ENCODE assay signal across 8 mouse cellular contexts in the genomic region with DNA sequence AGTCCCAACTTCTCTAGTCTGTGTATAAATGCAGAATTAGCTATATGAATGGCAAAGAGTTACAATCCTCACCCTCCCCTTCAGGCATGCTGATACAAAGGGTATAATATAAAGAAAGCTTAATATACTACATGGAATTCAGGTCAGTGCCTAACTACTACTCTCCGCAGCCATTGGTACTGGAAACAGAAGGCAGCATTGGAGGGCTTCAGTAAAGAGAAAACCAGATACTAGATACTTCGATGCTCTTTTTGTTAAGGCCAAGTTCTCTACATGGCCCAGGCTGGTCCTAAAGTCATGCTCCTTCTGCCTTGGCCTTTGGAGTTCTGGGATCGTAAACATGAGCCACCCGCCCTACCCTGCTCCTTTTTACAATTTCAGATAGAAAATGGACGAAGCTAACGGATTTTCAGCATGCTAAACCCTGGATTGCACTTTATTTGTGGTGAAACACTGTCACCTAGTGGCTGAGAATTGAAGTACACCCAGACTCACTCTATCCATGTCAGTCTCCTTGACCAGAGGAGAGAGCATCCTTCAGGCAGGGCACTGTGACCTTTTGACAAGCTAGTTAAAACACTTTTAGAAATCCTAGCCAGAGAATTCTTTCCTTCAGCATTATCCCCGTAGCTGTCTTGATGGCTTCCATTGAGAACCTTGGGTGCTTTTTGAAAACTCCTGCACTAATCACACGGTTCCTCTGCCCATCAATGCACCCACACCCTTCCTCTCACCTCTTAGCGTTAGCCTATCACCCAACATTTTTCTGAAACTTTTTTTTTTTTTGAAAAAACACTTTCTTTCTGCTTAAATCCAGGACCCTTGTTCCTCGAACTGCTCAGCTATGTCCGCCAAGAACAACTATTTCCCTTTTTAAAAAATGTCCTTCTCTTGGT. TPM values are rescaled to one million over a fixed set of nuclear protein-coding genes. Genes with fewer than 3 reads are reported as not detected.
DNase-seq lines count a peak whose midpoint lies in the region; ATAC-seq lines count a peak whose summit lies in the region.

No protein-coding gene starts in this region.

- peak overlapping the region; percentile 47; the same call in 1 of the 2 replicates for H3K9ac ChIP-seq in hindbrain, embryonic 16.5 days (ENCODE audit: low read depth, low read length)

- H3K4me3 ChIP-seq in hindbrain, embryonic 16.5 days (ENCODE audit: low read length): no peak overlapping the region

- peak; percentile 75 for DNase-seq in ZHBTc4 (ENCODE audit: low read depth, low spot score)
- DNase-seq in cerebellum, postnatal 14 days: peak; percentile 91 to 92
- DNase-seq in frontal cortex, postnatal 25 days (ENCODE audit: low spot score in 2 of 2): peak; percentile 72 to 82
- peak; percentile 45 to 79 for DNase-seq in layer of hippocampus, postnatal 36 days
- DNase-seq in lung, postnatal 25 days (ENCODE audit: low spot score): peak; percentile 79
- peak; percentile 73 for DNase-seq in retina, postnatal 7 days (ENCODE audit: low read depth, low spot score)
- DNase-seq in urinary bladder, postnatal 4 days (ENCODE audit: low spot score in 2 of 2): peak; percentile 56 to 71

- peak overlapping the region; percentile 44 for H3K4me2 ChIP-seq in hindbrain, embryonic 16.5 days (ENCODE audit: low read length)

- no peak overlapping the region for H3K27ac ChIP-seq in hindbrain, embryonic 16.5 days (ENCODE audit: low read depth, low read length)

- H3K27me3 ChIP-seq in hindbrain, embryonic 16.5 days (replicated peaks; ENCODE audit: control insufficient read depth, insufficient read depth, low read length): no peaks in the 10 kb centered on the region

- 49% methylated on average over 11 of the region's 11 CpGs for WGBS in hindbrain, embryonic 16.5 days

- H3K9me3 ChIP-seq in hindbrain, embryonic 16.5 days (ENCODE audit: control insufficient read depth, low read length): no peaks in the 10 kb centered on the region

- H3K4me1 ChIP-seq in hindbrain, embryonic 16.5 days (ENCODE audit: control insufficient read depth, insufficient read depth, low read depth, low read length): no peaks in the 10 kb centered on the region

- H3K36me3 ChIP-seq in hindbrain, embryonic 16.5 days (ENCODE audit: control insufficient read depth, insufficient read depth, low read length): no peaks in the 10 kb centered on the region

- peak; percentile 94 for ATAC-seq in hindbrain, embryonic 16.5 days

RNA-seq across cellular contexts. Expression of gene Dram1, which starts 51.5 kb away (rescaled TPM):
- 0.45 and 0.64 TPM in 2 replicates for polyA plus RNA-seq in hindbrain, embryonic 16.5 days (2015; fragmentation: Nextera tagmentation; extraction: Ambion mirVana)
- 1 to 10 TPM; 1.2 to 1.5 TPM for total RNA-seq in layer of hippocampus, postnatal 36 days (2021)

RNA-seq across cellular contexts. Expression of gene Gnptab, which starts 51.5 kb away (rescaled TPM):
- 20.2 and 24.0 TPM in 2 replicates for polyA plus RNA-seq in hindbrain, embryonic 16.5 days (2015; fragmentation: Nextera tagmentation; extraction: Ambion mirVana)
- 10 to 100 TPM; 71.5 to 80.8 TPM for total RNA-seq in layer of hippocampus, postnatal 36 days (2021)
